In genomic region chr11:100979887-100980286, GRCm38 (mm10) we compare ENCODE assay signal across 8 mouse cellular contexts. TPM values are rescaled to one million over a fixed set of nuclear protein-coding genes. Genes with fewer than 3 reads are reported as not detected.
DNase-seq lines count a peak whose midpoint lies in the region; ATAC-seq and TF ChIP-seq lines count a peak whose summit lies in the region.

No protein-coding gene starts in this region.

- 64% methylated on average over 8 of the region's 8 CpGs for WGBS in liver, embryonic 11.5 days
- 15% methylated on average over 8 of the region's 8 CpGs for WGBS in heart, adult 2 months
- WGBS in stomach, embryonic 16.5 days: 27% methylated on average over 8 of the region's 8 CpGs

- TF ChIP-seq EP300 in heart, adult 2 months (IDR thresholded peaks at IDR 0.05; ENCODE audit: insufficient read depth, low read depth, low read length): peak; percentile 73

- no peak overlapping the region for H3K27ac ChIP-seq in liver, embryonic 11.5 days (ENCODE audit: low read depth, low read length)
- peak overlapping the region; percentile 72 for H3K27ac ChIP-seq in heart, adult 2 months
- H3K27ac ChIP-seq in stomach, embryonic 16.5 days (ENCODE audit: low read length): peak overlapping the region; percentile 75

- no peak for ATAC-seq in liver, embryonic 11.5 days (replicated peaks; ENCODE audit: low FRiP score)
- ATAC-seq in stomach, embryonic 16.5 days (ENCODE audit: insufficient read depth, low FRiP score): peak; percentile 67
- no peak for ATAC-seq in activated CD4-positive, CD25-positive, alpha-beta regulatory T cell, adult 4 months

- peak; percentile 60; the same call in 1 of the 2 replicates for TF ChIP-seq POLR2A in heart, adult 2 months (IDR thresholded peaks at IDR 0.05; ENCODE audit: insufficient read depth, low read depth, low read length)

- no peaks in the 10 kb centered on the region for H3K4me1 ChIP-seq in liver, embryonic 11.5 days (replicated peaks; ENCODE audit: control insufficient read depth, insufficient read depth, low read length)
- H3K4me1 ChIP-seq in heart, adult 2 months (ENCODE audit: control insufficient read depth, insufficient read depth, low read length): peaks cover 14% of the 10 kb centered on the region
- peaks cover 11% of the 10 kb centered on the region; the same call in 1 of the 2 replicates for H3K4me1 ChIP-seq in stomach, embryonic 16.5 days (ENCODE audit: control insufficient read depth, insufficient read depth, low read length)

- H3K79me2 ChIP-seq in heart, adult 2 months (replicated peaks; ENCODE audit: control insufficient read depth, insufficient read depth, low read length): no peaks in the 10 kb centered on the region

- H3K36me3 ChIP-seq in liver, embryonic 11.5 days (ENCODE audit: control insufficient read depth, insufficient read depth, low read length): no peaks in the 10 kb centered on the region
- peaks cover 5% of the 10 kb centered on the region for H3K36me3 ChIP-seq in heart, adult 2 months (ENCODE audit: control insufficient read depth, insufficient read depth, low read length)
- no peaks in the 10 kb centered on the region for H3K36me3 ChIP-seq in stomach, embryonic 16.5 days (ENCODE audit: control insufficient read depth, insufficient read depth, low read length)

- H3K9me3 ChIP-seq in liver, embryonic 11.5 days (ENCODE audit: control insufficient read depth, low read length): no peaks in the 10 kb centered on the region
- H3K9me3 ChIP-seq in stomach, embryonic 16.5 days (replicated peaks; ENCODE audit: control insufficient read depth, low read length): no peaks in the 10 kb centered on the region

- H3K4me2 ChIP-seq in liver, embryonic 11.5 days: no peak overlapping the region
- no peak overlapping the region for H3K4me2 ChIP-seq in stomach, embryonic 16.5 days (ENCODE audit: low read depth, low read length)

- H3K27me3 ChIP-seq in liver, embryonic 11.5 days (replicated peaks; ENCODE audit: control insufficient read depth, insufficient read depth, low read length): peaks cover 3% of the 10 kb centered on the region
- no peaks in the 10 kb centered on the region for H3K27me3 ChIP-seq in heart, adult 2 months (ENCODE audit: control insufficient read depth, insufficient read depth, low read length)
- H3K27me3 ChIP-seq in stomach, embryonic 16.5 days (ENCODE audit: control insufficient read depth, insufficient read depth, low read length): no peaks in the 10 kb centered on the region

- DNase-seq in liver: peak; percentile 19
- no peak for DNase-seq in liver, embryonic 11.5 days (ENCODE audit: low spot score)
- peak; percentile 55 to 70 for DNase-seq in heart, adult 2 months
- DNase-seq in kidney, postnatal 36 days: peak; percentile 41 to 57
- no peak for DNase-seq in layer of hippocampus, postnatal 10 days (ENCODE audit: low spot score in 2 of 2)
- DNase-seq in B cell, adult 2 months: no peak

- H3K4me3 ChIP-seq in liver, embryonic 11.5 days (ENCODE audit: low read depth, low read length): no peak overlapping the region
- H3K4me3 ChIP-seq in heart, adult 2 months: no peak overlapping the region
- no peak overlapping the region for H3K4me3 ChIP-seq in stomach, embryonic 16.5 days (replicated peaks; ENCODE audit: low read length)

- no peak for TF ChIP-seq CTCF in heart, adult 2 months (IDR thresholded peaks at IDR 0.05)

- intact Hi-C loops in heart, adult 2 months (cut with DNase I): no loop called here

- H3K9ac ChIP-seq in liver, embryonic 11.5 days (ENCODE audit: low read depth, low read length): no peak overlapping the region
- no peak overlapping the region for H3K9ac ChIP-seq in heart, adult 2 months (ENCODE audit: low read depth, low read length)
- 0 out of 2 replicates have a peak overlapping the region, but pooled peaks have one; percentile 8 for H3K9ac ChIP-seq in stomach, embryonic 16.5 days (ENCODE audit: low read length)

RNA-seq across cellular contexts. Expression of gene Cavin1, which starts 9.2 kb away (rescaled TPM):
- polyA plus RNA-seq in liver, embryonic 11.5 days (2014; fragmentation: Nextera tagmentation; extraction: Ambion mirVana): 22.6 and 23.3 TPM in 2 replicates
- 100 to 1,000 TPM; 219 to 225 TPM for total RNA-seq in heart, adult 2 months (2021)
- polyA plus RNA-seq in heart, adult 2 months (2012; rRNA removed): 114 and 135 TPM in 2 replicates
- polyA plus RNA-seq in stomach, embryonic 16.5 days (2015; fragmentation: Nextera tagmentation; extraction: Ambion mirVana): 381 and 403 TPM in 2 replicates
- under 1 TPM; 0.12 to 0.13 TPM for polyA plus RNA-seq in activated CD4-positive, CD25-positive, alpha-beta regulatory T cell, adult 4 months (2017; shearing (Covaris generic))
- 10 to 100 TPM; 20.5 to 20.6 TPM for total RNA-seq in layer of hippocampus, postnatal 10 days (2021)

RNA-seq across cellular contexts. Expression of gene Atp6v0a1, which starts 29.4 kb away (rescaled TPM):
- polyA plus RNA-seq in liver, embryonic 11.5 days (2014; fragmentation: Nextera tagmentation; extraction: Ambion mirVana): 55.4 and 60.0 TPM in 2 replicates
- total RNA-seq in heart, adult 2 months (2021): 10 to 100 TPM; 89.6 to 92.6 TPM
- 77.4 and 85.9 TPM in 2 replicates for polyA plus RNA-seq in heart, adult 2 months (2012; rRNA removed)
- polyA plus RNA-seq in stomach, embryonic 16.5 days (2015; fragmentation: Nextera tagmentation; extraction: Ambion mirVana): 47.8 and 50.5 TPM in 2 replicates
- polyA plus RNA-seq in activated CD4-positive, CD25-positive, alpha-beta regulatory T cell, adult 4 months (2017; shearing (Covaris generic)): 1 to 10 TPM; 4.3 to 4.7 TPM
- total RNA-seq in layer of hippocampus, postnatal 10 days (2021): 100 to 1,000 TPM; 424 to 431 TPM

RNA-seq across cellular contexts. Expression of gene Stat3, which starts 40.5 kb away (rescaled TPM):
- 52.9 and 57.3 TPM in 2 replicates for polyA plus RNA-seq in liver, embryonic 11.5 days (2014; fragmentation: Nextera tagmentation; extraction: Ambion mirVana)
- total RNA-seq in heart, adult 2 months (2021): 10 to 100 TPM; 93.0 to 94.7 TPM
- polyA plus RNA-seq in heart, adult 2 months (2012; rRNA removed): 85.8 and 134 TPM in 2 replicates
- 47.2 and 56.1 TPM in 2 replicates for polyA plus RNA-seq in stomach, embryonic 16.5 days (2015; fragmentation: Nextera tagmentation; extraction: Ambion mirVana)
- polyA plus RNA-seq in activated CD4-positive, CD25-positive, alpha-beta regulatory T cell, adult 4 months (2017; shearing (Covaris generic)): 10 to 100 TPM; 71.0 to 82.0 TPM
- total RNA-seq in layer of hippocampus, postnatal 10 days (2021): 10 to 100 TPM; 35.9 to 39.0 TPM

Comparison
In these comparisons a context has a peak if more than half of its experiments do, and no peak if none do; other contexts are left out.
1. DNase-seq: peak in liver (single experiment), heart, adult 2 months (2 of 2) and kidney, postnatal 36 days (2 of 2); none in liver, embryonic 11.5 days (single experiment), layer of hippocampus, postnatal 10 days (0 of 2) and B cell, adult 2 months (0 of 2).
2. RNA of gene Cavin1, which starts 9.2 kb away (polyA plus RNA-seq): 381 to 403 TPM in stomach, embryonic 16.5 days, 114 to 135 TPM in heart, adult 2 months and 22.6 to 23.3 TPM in liver, embryonic 11.5 days; 0.12 to 0.13 TPM in activated CD4-positive, CD25-positive, alpha-beta regulatory T cell, adult 4 months; every median in the first group is over 10 times any median in the second.